Mouse (Mus musculus) lung, postnatal 0 days (tissue): ENCODE data around the gene Olfr555.

Experiments used
- CTCF ChIP-seq: IDR thresholded peaks from 2 replicates; pipeline ENCODE4 v1.5.1; 2016; ENCODE audit warnings: antibody characterized with exemption, mild to moderate bottlenecking
- EP300 ChIP-seq: IDR thresholded peaks from 2 replicates; pipeline ENCODE4 v1.6.1; 2016; ENCODE audit warnings: antibody characterized with exemption, mild to moderate bottlenecking, control low read depth

DNA sequence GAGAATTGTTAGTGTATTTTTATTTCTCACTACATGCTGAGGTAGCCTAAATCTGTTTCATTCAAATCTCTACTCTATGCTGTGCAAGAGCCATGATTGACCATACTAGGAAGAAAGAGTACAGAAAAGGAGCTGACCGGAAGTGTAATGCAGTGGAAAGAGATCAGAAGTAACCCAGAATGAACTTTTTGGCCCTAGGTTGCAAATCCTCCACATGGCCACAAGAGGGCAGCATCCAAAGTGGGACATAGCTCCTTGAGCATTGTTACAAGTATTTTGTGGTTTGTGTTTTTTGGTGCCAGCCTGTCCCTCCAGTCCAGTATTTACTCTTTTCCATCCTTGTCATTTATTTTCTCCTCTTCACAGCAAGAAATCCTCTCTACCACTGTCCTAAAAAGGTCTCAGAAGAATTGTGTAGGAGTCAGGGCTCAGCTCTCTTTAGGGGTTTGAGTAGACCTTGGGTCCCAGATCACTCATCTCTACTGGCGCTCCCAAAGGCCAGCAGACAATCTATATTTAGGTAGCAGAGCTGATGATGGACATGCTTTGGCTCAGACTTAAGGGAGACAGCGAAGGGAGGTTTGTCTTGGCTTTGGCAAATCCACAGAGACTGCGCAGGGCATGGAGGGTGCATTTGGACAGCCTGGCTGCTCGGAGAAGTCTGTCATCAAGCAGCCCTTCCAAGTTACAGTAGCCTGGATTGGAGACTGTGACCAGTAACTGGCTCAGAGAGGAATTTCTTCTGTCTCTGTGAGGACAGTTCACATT, 36.9 kb downstream of the Olfr555 start, which contains the start of gene Olfr557:
- TF ChIP-seq CTCF (peak; percentile 82), EP300 (no peak)
